Mouse (Mus musculus) retina, embryonic 14.5 days (tissue): ENCODE results near the gene Sh3bp4.

Experiments used
- DNase-seq: peaks from one replicate; pipeline ENCODE4 v3.0.0-alpha.2; 2015; ENCODE audit warnings: low spot score

Sh3bp4 gene

DNA sequence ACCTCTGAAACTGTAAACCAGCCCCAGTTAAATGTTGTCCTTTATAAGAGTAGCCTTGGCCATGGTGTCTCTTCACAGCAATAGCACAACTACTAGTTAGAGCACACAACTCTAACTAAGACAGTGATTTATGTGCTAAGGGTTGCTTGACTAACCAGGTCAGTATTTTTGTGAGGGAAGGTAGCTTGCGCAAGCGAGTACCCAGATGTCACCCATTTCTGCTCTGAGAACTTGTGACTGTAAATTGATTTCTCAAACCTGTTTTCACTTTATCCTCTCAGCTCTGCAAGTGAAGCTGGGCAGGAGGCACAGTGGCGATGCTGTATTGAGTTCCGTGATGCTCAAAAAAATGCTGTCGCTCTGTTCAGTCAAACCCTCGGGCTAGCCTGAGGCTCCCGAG is 117.2 kb downstream of the Sh3bp4 start:
- no peak for DNase-seq

- DNase-seq, result peak; percentile 58
Observed at GRCm38 (mm10) chr1:89188091-89188490, 117.9 kb downstream of the Sh3bp4 start.

- DNase-seq, result peak; percentile 45
Observed at GRCm38 (mm10) chr1:89189204-89189603, 119.0 kb downstream of the Sh3bp4 start.

DNA sequence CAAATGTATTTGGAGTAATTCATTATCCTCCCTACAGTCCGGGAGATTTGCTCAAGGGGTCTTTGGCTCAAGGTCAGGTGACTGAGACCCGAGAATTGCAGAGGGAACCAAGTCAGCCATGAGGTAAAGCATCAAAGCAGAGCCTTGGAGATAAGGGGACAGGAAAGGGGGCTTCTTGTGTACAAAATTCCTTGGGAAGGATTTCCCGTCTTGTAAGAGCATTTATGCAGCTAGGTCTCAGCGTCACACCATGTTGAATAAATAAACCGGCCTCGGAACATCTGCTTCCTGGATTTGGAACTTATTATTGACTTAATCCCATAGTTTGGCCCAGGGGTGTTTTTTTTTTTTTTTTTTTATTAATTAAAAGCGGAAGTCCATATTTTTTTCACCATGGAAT is 120.4 kb downstream of the Sh3bp4 start:
- DNase-seq, result no peak

DNA sequence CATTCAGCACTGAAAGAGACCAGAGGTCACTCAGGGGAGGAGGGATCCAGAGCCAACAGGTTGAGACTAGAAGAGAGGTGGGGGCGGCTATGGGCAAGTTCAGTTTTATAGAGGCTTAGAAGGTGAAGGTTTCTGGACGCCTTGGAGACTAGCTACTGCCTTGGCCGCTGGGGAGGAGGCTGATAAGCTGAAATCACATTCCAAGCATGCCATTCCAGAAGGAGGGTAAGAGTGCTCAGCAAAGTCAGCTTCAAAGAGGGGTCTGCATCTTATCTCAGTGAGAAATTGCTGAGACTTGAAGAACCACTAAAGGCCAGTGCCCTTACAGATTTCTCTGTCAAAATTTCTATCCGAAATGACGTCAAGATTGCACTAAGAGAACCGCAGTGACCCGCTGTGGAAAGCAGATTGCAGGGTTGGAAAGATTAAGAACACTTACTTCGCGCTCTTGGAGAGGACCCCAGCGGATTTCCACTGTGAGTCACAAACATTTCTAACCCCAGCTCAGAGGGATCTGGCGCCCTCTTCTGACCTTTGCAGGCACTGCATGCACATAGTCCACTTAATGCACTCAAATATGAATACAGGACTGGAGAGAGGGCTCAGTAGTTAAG is 121.0 kb downstream of the Sh3bp4 start:
- peak; percentile 79 for DNase-seq

GRCm38 (mm10) chr1:89192536-89193220 is 122.5 kb downstream of the Sh3bp4 start:
- peak; percentile 75 for DNase-seq

DNA sequence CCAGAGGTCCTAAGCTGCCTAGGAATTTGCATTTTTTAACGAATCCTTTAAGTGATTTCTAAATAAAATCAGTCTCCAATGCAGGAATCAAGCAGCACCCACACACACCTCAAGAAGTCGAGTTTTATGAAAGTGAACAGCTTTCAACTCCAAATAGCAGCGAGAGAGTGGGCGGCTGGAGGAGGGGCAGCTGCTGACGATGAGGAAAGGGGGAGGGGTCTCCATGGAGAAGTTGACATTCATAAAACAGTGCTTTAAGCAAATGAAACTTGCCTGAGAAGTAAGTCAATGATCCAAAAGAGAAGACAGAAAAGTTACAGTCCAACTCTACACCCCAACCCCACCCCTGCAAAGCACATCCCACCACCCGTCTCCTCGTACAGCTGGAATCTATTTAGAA is 123.4 kb downstream of the Sh3bp4 start:
- no peak for DNase-seq

DNA sequence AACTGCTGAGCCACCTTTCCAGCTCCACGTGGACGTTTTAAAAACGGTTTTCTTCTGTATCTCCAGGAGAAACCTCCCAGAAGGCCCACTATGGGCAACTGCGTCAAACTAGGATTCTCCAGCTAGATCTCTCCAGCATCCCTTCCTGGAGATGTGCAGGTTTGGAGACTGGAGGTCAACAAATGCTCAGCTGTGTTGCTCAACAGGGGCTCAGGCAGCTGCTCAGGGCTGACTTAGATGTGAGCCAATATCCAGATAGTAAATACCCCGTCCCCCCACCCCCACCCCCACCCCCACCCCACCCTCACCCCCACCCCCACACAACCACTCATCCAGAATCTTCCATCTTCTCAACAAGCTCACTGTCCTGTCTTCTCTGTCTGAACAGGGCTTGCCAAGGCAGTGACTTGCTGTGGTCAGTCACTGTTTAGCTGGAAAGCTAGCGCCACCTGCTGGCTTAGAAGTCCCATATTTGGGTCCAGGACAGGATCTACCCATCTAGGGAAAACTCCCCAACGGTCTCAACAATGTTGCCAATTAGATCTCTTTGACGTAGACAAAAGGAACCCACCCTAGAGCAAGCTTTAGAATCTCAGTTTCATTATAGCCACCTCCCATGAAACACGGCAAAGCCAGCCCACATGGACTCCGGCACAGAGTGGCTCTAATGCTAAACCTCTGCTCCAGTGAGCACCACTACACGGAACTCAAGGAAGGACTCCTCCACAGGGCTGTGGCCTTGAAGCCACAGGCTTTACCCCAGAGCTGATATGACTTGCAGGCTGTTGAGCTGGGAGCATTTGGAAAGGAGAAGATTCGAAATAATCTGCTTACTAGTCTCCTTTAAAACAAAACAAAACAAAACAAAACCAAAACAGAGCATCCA is 125.9 kb downstream of the Sh3bp4 start:
- DNase-seq, result peak; percentile 92
